Mouse (Mus musculus) megakaryocyte, embryonic 14.5 days (primary cell): Measurements from ENCODE around the gene C6.

Source experiments
- FLI1 ChIP-seq: IDR thresholded peaks from 2 replicates; pipeline ENCODE4 v1.6.1; 2012; ENCODE audit warnings: low read length, inconsistent platforms, mixed read lengths
- GATA1 ChIP-seq: IDR thresholded peaks from 3 replicates; pipeline ENCODE4 v1.6.1; 2012; ENCODE audit warnings: mixed read lengths, low read length, inconsistent platforms, borderline replicate concordance

DNA sequence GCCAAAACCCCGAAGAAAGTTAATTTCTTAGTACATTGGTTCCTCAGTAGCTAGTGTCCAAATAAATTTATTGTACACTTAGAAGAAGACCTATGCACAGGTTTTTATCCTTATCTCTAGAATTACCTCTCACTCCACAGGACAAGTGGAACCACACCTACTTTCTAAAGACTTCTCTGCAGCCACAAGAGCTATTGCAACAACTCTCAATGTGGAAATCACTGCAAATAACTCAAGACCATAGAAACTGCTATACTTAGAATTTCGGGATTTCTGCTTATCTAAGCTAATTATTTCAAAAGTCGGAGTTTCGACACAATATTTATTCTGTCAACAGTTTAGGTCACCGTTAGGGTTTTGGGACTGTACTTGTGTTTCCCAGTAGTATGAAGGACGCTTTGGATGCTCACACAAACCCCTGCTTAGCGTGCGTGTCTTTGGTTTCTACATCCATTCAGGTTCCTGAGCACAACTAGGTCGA, at the start of gene C6:
- TF ChIP-seq GATA1, result no peak
- no peak for TF ChIP-seq FLI1
